ENCODE assay signal across 1 mouse cellular context in the genomic region with DNA sequence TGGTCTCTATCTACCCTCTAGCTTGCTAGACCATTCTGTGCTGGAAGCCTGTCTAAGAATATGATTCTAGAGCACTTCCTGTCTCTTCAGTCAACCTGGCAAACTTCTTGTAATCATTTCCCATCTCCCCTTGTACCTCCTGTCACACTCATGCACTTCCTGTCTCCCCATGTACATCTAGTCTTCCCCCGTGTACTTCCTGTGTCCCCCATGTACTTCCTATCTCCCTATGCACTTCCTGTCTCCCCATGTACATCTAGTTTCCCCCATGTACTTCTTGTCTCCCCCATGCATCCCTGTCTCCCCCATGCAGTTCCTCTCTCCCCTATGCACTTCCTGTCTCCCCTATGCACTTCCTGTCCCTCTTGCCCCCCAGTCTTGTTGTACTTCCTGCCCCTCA.
TF ChIP-seq lines count a peak whose summit lies in the region.

No protein-coding gene starts in this region.

TF ChIP-seq in MEL, 35 proteins besides CTCF, POLR2A, EP300 and RAD21 (continued from another document):
- TF ChIP-seq ELF1 (IDR thresholded peaks at IDR 0.05; ENCODE audit: low read depth, low read length) = 0 out of 2 replicates have a peak, but pooled peaks have one; percentile 33
